Mouse (Mus musculus): ENCODE measurements around the gene Endou. TPM values are rescaled to one million over a fixed set of nuclear protein-coding genes. Genes with fewer than 3 reads are reported as not detected.

Endou gene
- total RNA-seq (2022) = 1 to 10 TPM in 2 of 4 experiments, under 1 TPM in 2; 0.69 to 3.6 (median 2.2) TPM

GRCm38 (mm10) chr15:97731111-97731510 is at the start of gene Endou:
TSS of gene Endou (minus strand) at chr15:97731339.
- no peak for DNase-seq (ENCODE audit: low spot score in 2 of 2)

DNA sequence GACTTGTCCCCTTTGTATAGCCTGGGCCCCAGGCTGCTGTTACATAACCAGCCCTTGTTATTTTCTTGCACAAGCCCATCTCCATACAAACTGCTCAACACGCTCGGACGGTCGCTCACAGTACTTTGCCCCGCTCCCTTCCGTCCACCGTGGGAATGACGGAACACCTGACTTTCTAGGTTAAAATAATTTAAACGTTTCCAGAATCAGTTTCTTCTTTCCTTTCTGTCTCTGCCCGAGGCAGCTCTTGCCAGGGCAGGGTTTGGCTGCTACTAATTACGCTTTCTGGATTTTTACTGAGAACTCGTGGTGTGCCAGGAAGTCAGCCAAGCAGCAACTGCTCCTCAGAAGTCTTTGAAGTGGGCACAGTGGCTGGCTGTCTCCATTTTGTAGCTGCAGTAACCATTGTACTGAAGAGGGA is 49.5 kb upstream of the Endou start:
- DNase-seq (ENCODE audit: low spot score in 2 of 2) = peak in 1 of 2 experiments; percentile 64

- DNase-seq (ENCODE audit: low spot score in 2 of 2) = no peak
Observed at GRCm38 (mm10) chr15:97779576-97779975, 48.4 kb upstream of the Endou start.

DNA sequence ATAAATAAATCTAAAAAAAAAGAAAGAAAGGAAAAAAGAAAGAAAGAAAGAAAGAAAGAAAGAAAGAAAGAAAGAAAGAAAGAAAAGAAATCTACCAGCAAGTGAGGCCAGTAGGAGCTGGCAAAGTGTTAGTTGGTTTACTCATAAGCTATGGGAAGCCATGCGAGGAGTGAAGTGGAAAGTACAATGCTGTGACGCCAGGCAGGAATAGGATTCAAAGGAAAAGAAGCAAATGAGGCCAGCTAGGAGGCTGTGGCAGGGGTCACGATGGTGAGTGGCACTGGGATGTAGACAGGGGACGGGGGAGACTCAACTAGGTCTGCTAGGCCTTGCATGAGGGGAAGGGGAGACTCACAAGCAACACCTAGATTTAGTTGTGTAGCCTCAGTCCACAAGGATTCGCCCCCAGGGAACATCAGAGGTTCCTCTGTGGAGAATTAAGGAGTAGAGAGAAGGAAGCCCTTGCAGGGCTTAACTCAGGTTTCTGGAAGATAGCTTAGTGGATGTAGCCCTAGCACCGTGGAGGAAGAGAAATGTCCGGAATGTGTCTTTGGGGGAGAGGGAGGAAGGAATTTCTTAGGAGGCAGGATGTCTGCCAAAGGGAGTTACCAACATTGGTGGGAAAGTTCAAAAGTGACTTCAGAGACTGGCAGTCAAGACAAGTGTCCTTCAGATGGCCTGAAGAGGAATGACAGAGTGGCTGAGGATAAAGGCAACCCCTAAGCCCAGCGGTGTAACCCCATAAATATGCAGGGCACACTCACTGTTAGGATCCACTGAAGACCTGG is 47.4 kb upstream of the Endou start, which contains the start of gene Slc48a1:
Gene Slc48a1 (plus strand): TSS at position 210 of the 788 bp plus-strand sequence.
- DNase-seq (ENCODE audit: low spot score in 2 of 2) = no peak

- no peak for DNase-seq (ENCODE audit: low spot score in 2 of 2)
Observed at GRCm38 (mm10) chr15:97776919-97777318, 45.8 kb upstream of the Endou start.

GRCm38 (mm10) chr15:97776514-97776913 is 45.4 kb upstream of the Endou start:
- DNase-seq (ENCODE audit: low spot score in 2 of 2) = peak in 1 of 2 experiments; percentile 71

DNA sequence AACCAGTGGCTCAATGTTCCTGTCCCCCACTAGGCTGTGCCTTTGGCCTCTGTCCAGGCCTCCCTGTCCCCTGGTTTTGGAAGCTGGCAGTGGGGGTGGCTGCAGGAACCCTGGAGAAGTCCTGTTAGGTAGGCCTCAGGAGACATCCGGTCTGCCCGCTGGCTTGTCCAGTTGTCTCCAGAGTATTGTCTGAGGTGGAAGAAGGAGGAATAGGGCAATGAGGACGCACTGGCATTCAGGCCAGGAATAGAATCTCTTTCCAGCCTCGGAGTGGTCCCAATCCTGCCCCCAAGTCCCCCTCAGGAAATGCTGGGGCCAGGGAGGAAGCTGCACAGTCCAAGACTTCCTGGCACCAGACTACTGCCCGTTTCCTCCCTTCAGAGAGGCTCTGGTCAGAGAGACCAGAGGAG is 42.8 kb upstream of the Endou start:
- DNase-seq (ENCODE audit: low spot score in 2 of 2) = no peak

GRCm38 (mm10) chr15:97773108-97773507 is 42.0 kb upstream of the Endou start:
- DNase-seq (ENCODE audit: low spot score in 2 of 2) = no peak

- DNase-seq (ENCODE audit: low spot score in 2 of 2) = no peak
Observed at GRCm38 (mm10) chr15:97770280-97770679, 39.1 kb upstream of the Endou start.

DNA sequence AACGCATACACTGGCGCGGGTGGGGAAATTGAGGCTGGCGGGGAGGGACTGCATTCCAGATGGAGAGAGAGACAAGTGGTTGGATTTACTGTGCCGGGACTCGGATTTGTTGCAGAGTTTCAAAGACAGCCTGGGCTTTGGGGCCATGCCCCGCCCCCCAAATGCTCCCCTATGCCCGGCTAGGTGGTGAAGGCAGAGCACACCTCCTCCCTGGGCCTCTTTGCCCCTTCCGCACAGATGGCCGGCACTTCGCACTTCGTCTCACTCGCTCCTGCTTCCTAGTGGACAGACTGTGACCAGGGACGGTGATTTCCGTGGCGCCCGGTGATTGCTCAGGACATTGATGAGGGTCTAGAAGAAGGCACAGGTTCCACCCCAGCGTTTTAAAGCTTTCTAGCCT is 37.1 kb upstream of the Endou start:
- DNase-seq (ENCODE audit: low spot score in 2 of 2) = no peak

- DNase-seq (ENCODE audit: low spot score in 2 of 2) = peak; percentile 74 to 75
Observed at GRCm38 (mm10) chr15:97767280-97768186, 36.4 kb upstream of the Endou start, which contains the start of gene Rapgef3. TSS of gene Rapgef3 (minus strand) at chr15:97767972.

GRCm38 (mm10) chr15:97766594-97767279 is 35.6 kb upstream of the Endou start:
- DNase-seq (ENCODE audit: low spot score in 2 of 2) = no peak

GRCm38 (mm10) chr15:97766194-97766593 is 35.1 kb upstream of the Endou start:
- peak; percentile 56 to 69 for DNase-seq (ENCODE audit: low spot score in 2 of 2)

GRCm38 (mm10) chr15:97765090-97765794 is 34.1 kb upstream of the Endou start:
- no peak for DNase-seq (ENCODE audit: low spot score in 2 of 2)

DNA sequence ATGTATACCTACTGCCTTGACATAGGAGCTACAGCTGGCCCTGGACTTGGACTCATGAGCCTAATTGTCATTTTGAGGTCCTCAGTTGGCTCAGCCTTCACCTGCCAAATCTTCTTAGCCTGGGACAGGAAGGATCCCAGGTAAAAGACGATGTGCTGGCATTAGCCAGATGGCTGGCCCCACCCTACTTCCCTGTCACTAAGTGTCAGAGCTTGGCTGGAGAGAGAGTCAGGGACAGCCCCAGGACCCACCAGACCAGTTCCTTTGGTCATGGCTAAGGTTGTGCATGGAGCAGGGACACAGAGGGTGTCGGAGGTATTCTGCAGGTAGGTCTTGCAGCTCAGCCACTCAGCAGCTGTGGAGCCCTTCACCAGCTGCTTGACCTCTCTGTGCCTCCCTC is 33.4 kb upstream of the Endou start:
- no peak for DNase-seq (ENCODE audit: low spot score in 2 of 2)

DNA sequence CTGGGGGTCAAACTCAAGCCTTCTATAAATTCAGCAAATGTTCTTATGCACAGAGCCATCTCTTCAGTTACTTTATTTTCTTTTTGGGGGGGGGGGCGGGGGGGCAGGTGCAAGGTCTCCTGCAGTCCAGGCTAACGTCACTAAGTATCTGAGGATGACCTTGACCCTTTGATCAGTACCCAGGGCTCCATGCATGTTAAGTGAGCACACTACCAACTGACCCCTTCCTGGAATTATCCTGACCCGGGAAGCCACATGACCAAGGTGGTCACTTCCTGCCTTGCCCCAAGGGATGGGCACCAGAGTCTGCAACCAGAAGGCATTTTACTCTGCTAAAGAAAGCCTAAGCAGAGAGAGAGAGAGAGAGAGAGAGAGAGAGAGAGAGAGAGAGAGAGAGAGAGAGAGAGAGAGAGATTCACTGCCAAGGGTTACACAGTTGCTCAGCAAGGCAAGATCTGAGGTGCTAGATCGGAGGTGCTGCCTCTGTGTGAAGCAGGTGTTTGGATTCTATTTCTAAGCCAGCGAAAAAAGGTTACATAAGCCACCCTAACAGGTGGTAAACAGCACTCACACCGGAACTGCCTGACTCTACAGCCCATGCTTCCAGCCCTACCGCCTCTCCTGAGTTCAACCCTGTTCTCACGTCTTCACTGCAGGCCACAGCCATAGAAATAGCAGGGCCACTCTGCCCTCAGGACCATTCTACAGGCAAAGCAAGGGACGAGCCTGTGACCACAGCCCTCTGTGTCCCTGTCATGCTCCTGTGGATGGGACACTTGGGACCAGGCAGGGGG is 32.3 kb upstream of the Endou start:
- DNase-seq (ENCODE audit: low spot score in 2 of 2) = no peak

GRCm38 (mm10) chr15:97762733-97763132 is 31.6 kb upstream of the Endou start:
- DNase-seq (ENCODE audit: low spot score in 2 of 2) = no peak

DNA sequence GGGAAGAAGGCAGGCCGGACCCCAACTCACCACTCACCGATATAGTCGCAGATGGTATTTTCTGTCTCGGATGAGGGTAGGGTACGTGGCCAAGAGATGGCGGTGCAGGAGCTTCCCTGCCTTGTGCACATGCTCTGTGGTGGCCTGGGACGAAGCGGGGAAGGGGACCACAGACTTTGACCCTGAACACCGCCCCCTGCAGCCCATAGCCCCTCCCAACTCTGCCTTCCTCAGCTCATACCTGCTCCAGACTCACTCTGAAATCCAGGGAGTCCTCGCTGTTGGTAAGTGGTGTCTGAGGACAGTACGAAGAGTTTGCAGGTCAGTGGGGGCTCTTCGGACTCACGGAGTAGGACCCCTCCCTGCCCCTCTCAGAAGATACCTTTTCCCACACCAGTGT is 30.3 kb upstream of the Endou start:
- DNase-seq (ENCODE audit: low spot score in 2 of 2) = no peak

- DNase-seq (ENCODE audit: low spot score in 2 of 2) = no peak
Observed at GRCm38 (mm10) chr15:97760952-97761351, 29.8 kb upstream of the Endou start.

GRCm38 (mm10) chr15:97760006-97760405 is 28.9 kb upstream of the Endou start:
- peak; percentile 67 to 78 for DNase-seq (ENCODE audit: low spot score in 2 of 2)
